20 mouse cellular contexts compared by ENCODE assay signal in genomic region chr8:127124795-127125194, GRCm38 (mm10).
A peak's percentile ranks its signal among the peaks of the same experiment; 100 is the strongest.
DNase-seq lines count a peak whose midpoint lies in the region; ATAC-seq and TF ChIP-seq lines count a peak whose summit lies in the region.
"Had no signal": no experiment of that assay in that cellular context is flagged by ENCODE, and none has a peak within 500 bp of the region (broad histone marks: within the 10 kb centered on the region; RNA-seq: fewer than 3 reads in every experiment).

No protein-coding gene starts in this region.

- H3K9me3 ChIP-seq in midbrain, embryonic 10.5 days (replicated peaks) = no peaks in the 10 kb centered on the region
- H3K9me3 ChIP-seq in midbrain, embryonic 11.5 days (ENCODE audit: control insufficient read depth, low read length) = no peaks in the 10 kb centered on the region
- H3K9me3 ChIP-seq in forebrain, embryonic 16.5 days (ENCODE audit: control insufficient read depth, low read length) = no peaks in the 10 kb centered on the region
- H3K9me3 ChIP-seq: heart, embryonic 10.5 days; hindbrain, embryonic 15.5 days; limb, embryonic 15.5 days; midbrain, embryonic 13.5 days had no signal

- H3K27ac ChIP-seq in midbrain, embryonic 10.5 days (replicated peaks) = peak overlapping the region; percentile 39; the same call in 1 of the 2 replicates
- H3K27ac ChIP-seq in midbrain, embryonic 11.5 days (ENCODE audit: low read depth, low read length) = no peak overlapping the region
- H3K27ac ChIP-seq in forebrain, embryonic 16.5 days (ENCODE audit: low read length) = no peak overlapping the region
- H3K27ac ChIP-seq: hindbrain, embryonic 15.5 days; kidney, postnatal 0 days; limb, embryonic 15.5 days; midbrain, embryonic 13.5 days had no signal

- H3K36me3 ChIP-seq in midbrain, embryonic 10.5 days = no peaks in the 10 kb centered on the region
- H3K36me3 ChIP-seq in midbrain, embryonic 11.5 days (ENCODE audit: control insufficient read depth, insufficient read depth, low read length) = no peaks in the 10 kb centered on the region
- no peaks in the 10 kb centered on the region for H3K36me3 ChIP-seq in forebrain, embryonic 16.5 days (ENCODE audit: control insufficient read depth, insufficient read depth)
- H3K36me3 ChIP-seq: heart, embryonic 10.5 days; hindbrain, embryonic 15.5 days; limb, embryonic 15.5 days; midbrain, embryonic 13.5 days had no signal

- TF ChIP-seq CTCF in brain, embryonic 14.5 days (IDR thresholded peaks at IDR 0.05; ENCODE audit: borderline replicate concordance, extremely low read depth, insufficient read depth, insufficient read length) = no peak

- H3K4me2 ChIP-seq in midbrain, embryonic 11.5 days = no peak overlapping the region
- no peak overlapping the region for H3K4me2 ChIP-seq in forebrain, embryonic 16.5 days (ENCODE audit: low read length)
- H3K4me2 ChIP-seq: hindbrain, embryonic 15.5 days; limb, embryonic 15.5 days; midbrain, embryonic 13.5 days had no signal

- no peak for ATAC-seq in midbrain, embryonic 11.5 days (ENCODE audit: low FRiP score)
- no peak for ATAC-seq in erythroid progenitor cell, adult 5-6 weeks (replicated peaks; ENCODE audit: low FRiP score, poor library complexity, severe bottlenecking)
- no peak for ATAC-seq in megakaryocyte progenitor cell, adult 5-6 weeks (replicated peaks; ENCODE audit: poor library complexity)
- ATAC-seq in forebrain, embryonic 16.5 days = no peak
- ATAC-seq: CD4-positive, CD25-positive, alpha-beta regulatory T cell, adult 4 months; intestine, embryonic 16.5 days; midbrain, embryonic 13.5 days had no signal

- 32% methylated on average over 8 of the region's 8 CpGs for WGBS in midbrain, embryonic 10.5 days
- WGBS in midbrain, embryonic 11.5 days = 27% methylated on average over 8 of the region's 8 CpGs
- 48% methylated on average over 8 of the region's 8 CpGs for WGBS in forebrain, embryonic 16.5 days

- H3K4me3 ChIP-seq in midbrain, embryonic 10.5 days = no peak overlapping the region
- no peak overlapping the region for H3K4me3 ChIP-seq in midbrain, embryonic 11.5 days (ENCODE audit: low read depth, low read length)
- H3K4me3 ChIP-seq in forebrain, embryonic 16.5 days (replicated peaks; ENCODE audit: low read length) = no peak overlapping the region
- H3K4me3 ChIP-seq: heart, embryonic 10.5 days; hindbrain, embryonic 15.5 days; limb, embryonic 15.5 days; midbrain, embryonic 13.5 days had no signal

- no peaks in the 10 kb centered on the region for H3K27me3 ChIP-seq in midbrain, embryonic 10.5 days (ENCODE audit: low read depth, poor library complexity, severe bottlenecking)
- H3K27me3 ChIP-seq in midbrain, embryonic 11.5 days (ENCODE audit: control insufficient read depth, insufficient read depth, low read length) = no peaks in the 10 kb centered on the region
- H3K27me3 ChIP-seq in forebrain, embryonic 16.5 days (replicated peaks; ENCODE audit: control insufficient read depth, insufficient read depth, low read length) = no peaks in the 10 kb centered on the region
- H3K27me3 ChIP-seq: hindbrain, embryonic 15.5 days; limb, embryonic 15.5 days; midbrain, embryonic 13.5 days had no signal

- H3K9ac ChIP-seq in midbrain, embryonic 11.5 days (ENCODE audit: low read length) = no peak overlapping the region
- H3K9ac ChIP-seq in forebrain, embryonic 16.5 days (replicated peaks; ENCODE audit: low read depth, low read length) = no peak overlapping the region
- H3K9ac ChIP-seq: hindbrain, embryonic 15.5 days; limb, embryonic 15.5 days; midbrain, embryonic 13.5 days had no signal

- DNase-seq in midbrain, embryonic 10.5 days (ENCODE audit: low spot score) = no peak
- DNase-seq in midbrain, embryonic 11.5 days (ENCODE audit: low spot score, missing footprints) = no peak
- DNase-seq in brain, embryonic 14.5 days (ENCODE audit: low read depth) = peak; percentile 24
- peak; percentile 71 for DNase-seq in fibroblast of lung, adult 2 months (ENCODE audit: low read depth)
- DNase-seq: adrenal gland, postnatal 14 days; cerebellum, adult 9-11 months; embryo, embryonic 11 days; gastrocnemius, postnatal 25 days; heart, postnatal 14 days; layer of hippocampus, postnatal 36 days had no signal

- H3K4me1 ChIP-seq in midbrain, embryonic 10.5 days = peaks cover 74% of the 10 kb centered on the region
- peaks cover 33% of the 10 kb centered on the region for H3K4me1 ChIP-seq in midbrain, embryonic 11.5 days (ENCODE audit: control insufficient read depth, insufficient read depth, low read length)
- peaks cover 13% of the 10 kb centered on the region for H3K4me1 ChIP-seq in forebrain, embryonic 16.5 days (replicated peaks; ENCODE audit: control insufficient read depth, insufficient read depth, low read length)

- no peak for TF ChIP-seq POLR2A in brain, embryonic 14.5 days (IDR thresholded peaks at IDR 0.05; ENCODE audit: borderline replicate concordance, extremely low read depth, insufficient read depth, insufficient read length, poor library complexity, severe bottlenecking)

Comparison
In these comparisons a context has a peak if more than half of its experiments do, and no peak if none do; other contexts are left out.
1. DNase-seq: peak in brain, embryonic 14.5 days (single experiment) and fibroblast of lung, adult 2 months (single experiment); none in midbrain, embryonic 10.5 days (single experiment) and midbrain, embryonic 11.5 days (single experiment).